Mouse (Mus musculus) gonadal fat pad, adult 2 months (tissue): ENCODE measurements at regions not wholly inside any gene's neighbourhood (a gene's known extent, or its start where the extent isn't known, plus 50 kb on each side); places are given as distances from the start of the nearest gene placed in this dataset.

Source experiments
- DNase-seq: peaks from one replicate; pipeline ENCODE4 v3.0.0-alpha.2; 2012; ENCODE audit warnings: low read depth

- DNase-seq, result no peak
These were observed 466.7 kb downstream of the Pik3r1 start for GRCm38 (mm10) chr13:101301361-101301760.

- peak; percentile 70 for DNase-seq
These were observed 456.2 kb upstream of the Slc30a5 start for GRCm38 (mm10) chr13:101289407-101289806.

- DNase-seq, result no peak
These were observed 453.9 kb upstream of the Slc30a5 start for GRCm38 (mm10) chr13:101287131-101287530.

- DNase-seq, result no peak
These were observed 453.0 kb upstream of the Slc30a5 start for GRCm38 (mm10) chr13:101286029-101286917.

GRCm38 (mm10) chr13:101278127-101278526 is 444.9 kb upstream of the Slc30a5 start:
- DNase-seq, result no peak

GRCm38 (mm10) chr13:101276766-101277165 is 443.5 kb upstream of the Slc30a5 start:
- no peak for DNase-seq

- DNase-seq, result no peak
These were observed 441.4 kb upstream of the Slc30a5 start for GRCm38 (mm10) chr13:101274470-101275141.

- DNase-seq, result no peak
These were observed 440.1 kb upstream of the Slc30a5 start for GRCm38 (mm10) chr13:101273321-101273720.

- no peak for DNase-seq
These were observed 420.7 kb upstream of the Slc30a5 start for GRCm38 (mm10) chr13:101253698-101254468.

GRCm38 (mm10) chr13:101249369-101249768 is 416.1 kb upstream of the Slc30a5 start:
- no peak for DNase-seq

GRCm38 (mm10) chr13:101244326-101244725 is 411.1 kb upstream of the Slc30a5 start:
- no peak for DNase-seq

GRCm38 (mm10) chr13:101238860-101239259 is 405.6 kb upstream of the Slc30a5 start:
- no peak for DNase-seq

GRCm38 (mm10) chr13:101237035-101237434 is 403.8 kb upstream of the Slc30a5 start:
- DNase-seq, result no peak

GRCm38 (mm10) chr13:101235846-101236245 is 402.6 kb upstream of the Slc30a5 start:
- DNase-seq, result no peak

- DNase-seq, result no peak
These were observed 401.9 kb upstream of the Slc30a5 start for GRCm38 (mm10) chr13:101235110-101235509.

- DNase-seq, result no peak
These were observed 401.3 kb upstream of the Slc30a5 start for GRCm38 (mm10) chr13:101234550-101234949.

GRCm38 (mm10) chr13:101233843-101234281 is 400.6 kb upstream of the Slc30a5 start:
- no peak for DNase-seq

GRCm38 (mm10) chr13:101233181-101233842 is 400.1 kb upstream of the Slc30a5 start:
- no peak for DNase-seq

- no peak for DNase-seq
These were observed 396.6 kb upstream of the Slc30a5 start for GRCm38 (mm10) chr13:101229861-101230260.

GRCm38 (mm10) chr13:101225366-101225765 is 392.1 kb upstream of the Slc30a5 start:
- no peak for DNase-seq

- peak; percentile 56 for DNase-seq
These were observed 388.3 kb upstream of the Slc30a5 start for GRCm38 (mm10) chr13:101221331-101222043.
